Mouse (Mus musculus) G1E (cell line): ENCODE measurements at regions not wholly inside any gene's neighbourhood (a gene's known extent, or its start where the extent isn't known, plus 50 kb on each side); places are given as distances from the start of the nearest gene placed in this dataset.
A peak's percentile ranks its signal among the peaks of the same experiment; 100 is the strongest.

Source experiments
- ATAC-seq: 2 replicates; pipeline ENCODE4 v1.8.0; 2016; ENCODE audit warnings: mild to moderate bottlenecking; ENCODE audit not compliant: insufficient number of reproducible peaks, poor library complexity, low FRiP score, severe bottlenecking; ENCODE audit errors: extremely low read depth
- DNase-seq: peaks from one replicate; pipeline ENCODE4 v3.0.0; 2012; ENCODE audit warnings: low spot score
- H3K27me3 ChIP-seq: 2 replicates; pipeline ENCODE4 v1.6.1; 2012; ENCODE audit warnings: mild to moderate bottlenecking, low read length, inconsistent platforms; ENCODE audit not compliant: insufficient read depth
- H3K36me3 ChIP-seq: replicated peaks from 2 replicates; pipeline ENCODE3; 2012; ENCODE audit warnings: mild to moderate bottlenecking, inconsistent platforms
- H3K4me1 ChIP-seq: 2 replicates; pipeline ENCODE4 v1.6.1; 2012; ENCODE audit warnings: low read depth, low read length, inconsistent platforms, mixed read lengths; ENCODE audit not compliant: insufficient read depth
- H3K4me3 ChIP-seq: 2 replicates; pipeline ENCODE4 v1.5.1; 2012; ENCODE audit warnings: low read depth, mild to moderate bottlenecking, inconsistent platforms, low read length, moderate library complexity, mixed read lengths
- H3K9me3 ChIP-seq: replicated peaks from 2 replicates; pipeline ENCODE4 v1.6.1; 2012; ENCODE audit warnings: inconsistent platforms
- CTCF ChIP-seq: IDR thresholded peaks from 2 replicates; pipeline ENCODE4 v1.5.1; 2012; ENCODE audit warnings: low read depth, low read length, inconsistent platforms, mixed read lengths
- GATA1 ChIP-seq: IDR thresholded peaks from 2 replicates; pipeline ENCODE4 v1.6.1; 2012; ENCODE audit warnings: borderline replicate concordance, low read length, inconsistent platforms, mixed read lengths
- GATA2 ChIP-seq: IDR thresholded peaks from 2 replicates; pipeline ENCODE4 v1.6.1; 2012; ENCODE audit warnings: low read depth, low read length, inconsistent platforms, borderline replicate concordance
- POLR2AphosphoS5 ChIP-seq: IDR thresholded peaks from 2 replicates; pipeline ENCODE4 v1.6.1; 2012; ENCODE audit warnings: low read depth, low read length, inconsistent platforms; ENCODE audit not compliant: insufficient replicate concordance
- TAL1 ChIP-seq: conservative IDR thresholded peaks from 2 replicates; pipeline ENCODE4 v1.6.1; 2012; ENCODE audit warnings: low read depth, low read length, inconsistent platforms, mixed read lengths

DNA sequence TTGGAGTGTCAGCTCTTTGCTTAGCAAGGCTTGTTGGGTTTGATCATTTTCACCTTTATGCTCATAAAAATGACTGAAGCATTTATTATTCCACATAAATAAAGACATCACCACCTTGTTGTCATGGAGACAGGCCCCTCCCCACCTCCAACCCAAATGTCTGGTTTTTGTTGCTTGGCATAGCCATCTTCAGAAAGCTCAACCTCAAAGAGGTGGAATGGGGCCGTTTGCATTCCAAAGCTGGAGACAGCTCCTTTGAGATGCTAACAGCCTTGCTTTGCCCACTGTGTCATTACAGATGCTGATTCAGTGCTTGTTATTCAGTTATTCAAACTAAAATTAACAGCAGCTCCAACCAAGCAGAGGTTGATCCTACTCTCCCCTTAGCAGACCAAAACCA, 51.9 kb upstream of the Lgalsl start:
- Histone ChIP-seq H3K27me3 (no peaks in the 10 kb centered on the region), H3K36me3 (no peaks in the 10 kb centered on the region), H3K4me3 (no peak overlapping the region), H3K4me1 (no peaks in the 10 kb centered on the region), H3K9me3 (no peaks in the 10 kb centered on the region)
- TF ChIP-seq GATA2 (no peak), CTCF (no peak), POLR2AphosphoS5 (no peak), TAL1 (no peak), GATA1 (no peak)
- ATAC-seq (no peak), DNase-seq (no peak)

DNA sequence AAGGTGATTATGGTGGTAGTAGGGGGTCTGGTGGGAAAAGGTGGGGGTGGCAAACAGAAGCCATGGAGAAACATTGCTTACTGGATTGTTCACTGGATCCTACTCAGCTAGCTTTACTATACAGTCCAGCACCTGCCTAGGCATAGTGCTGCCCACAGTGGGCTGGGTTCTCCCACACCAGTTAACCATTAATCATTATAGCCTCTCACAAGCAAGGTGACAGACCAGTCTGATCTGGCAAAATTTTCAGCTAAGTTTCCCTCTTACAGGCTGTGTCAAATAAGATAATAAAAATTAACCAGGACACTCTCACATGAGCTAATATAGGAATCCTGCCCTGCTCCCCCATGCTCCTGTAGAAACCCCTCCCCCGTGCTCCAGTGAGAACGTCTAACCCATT, 53.1 kb upstream of the Lgalsl start:
- H3K36me3 ChIP-seq, result no peaks in the 10 kb centered on the region
- TF ChIP-seq GATA1, result no peak
- no peak for TF ChIP-seq CTCF
- no peak for TF ChIP-seq GATA2
- TF ChIP-seq TAL1, result no peak
- no peak for TF ChIP-seq POLR2AphosphoS5
- H3K9me3 ChIP-seq, result no peaks in the 10 kb centered on the region
- DNase-seq (no peak), ATAC-seq (no peak)
- H3K4me1 ChIP-seq, result no peaks in the 10 kb centered on the region
- H3K4me3 ChIP-seq, result no peak overlapping the region
- no peaks in the 10 kb centered on the region for H3K27me3 ChIP-seq

GRCm38 (mm10) chr11:20887044-20887443, 56.2 kb upstream of the Lgalsl start:
- Histone ChIP-seq H3K4me1 (no peaks in the 10 kb centered on the region), H3K4me3 (no peak overlapping the region), H3K27me3 (0 out of 2 replicates have a peak, but pooled peaks cover 3% of the 10 kb centered on the region), H3K36me3 (no peaks in the 10 kb centered on the region), H3K9me3 (no peaks in the 10 kb centered on the region)
- TF ChIP-seq GATA2 (no peak), CTCF (no peak), GATA1 (no peak), TAL1 (no peak), POLR2AphosphoS5 (no peak)
- DNase-seq (no peak), ATAC-seq (no peak)

DNA sequence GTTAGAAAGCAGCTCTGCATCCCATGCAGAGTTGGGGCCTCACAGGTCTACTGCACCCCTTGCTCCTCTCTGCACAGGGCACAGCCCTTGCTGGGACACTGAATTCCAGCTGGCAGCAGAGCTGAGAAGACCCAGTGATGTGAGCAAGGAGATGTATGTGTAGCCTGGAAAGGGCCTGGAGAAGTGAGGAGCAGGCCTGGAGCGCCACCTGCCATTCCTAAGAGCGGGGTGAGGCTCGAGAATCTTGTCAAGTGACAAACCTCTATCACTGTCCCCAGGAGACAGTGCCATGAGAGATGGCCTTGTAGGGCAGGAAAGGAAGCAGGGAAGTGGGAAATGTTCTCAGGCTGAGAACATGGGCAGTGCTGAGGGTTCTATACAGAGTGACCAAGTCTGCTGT, 59.6 kb upstream of the Lgalsl start:
- ATAC-seq (no peak), DNase-seq (no peak)
- H3K4me1 ChIP-seq, result no peaks in the 10 kb centered on the region

DNA sequence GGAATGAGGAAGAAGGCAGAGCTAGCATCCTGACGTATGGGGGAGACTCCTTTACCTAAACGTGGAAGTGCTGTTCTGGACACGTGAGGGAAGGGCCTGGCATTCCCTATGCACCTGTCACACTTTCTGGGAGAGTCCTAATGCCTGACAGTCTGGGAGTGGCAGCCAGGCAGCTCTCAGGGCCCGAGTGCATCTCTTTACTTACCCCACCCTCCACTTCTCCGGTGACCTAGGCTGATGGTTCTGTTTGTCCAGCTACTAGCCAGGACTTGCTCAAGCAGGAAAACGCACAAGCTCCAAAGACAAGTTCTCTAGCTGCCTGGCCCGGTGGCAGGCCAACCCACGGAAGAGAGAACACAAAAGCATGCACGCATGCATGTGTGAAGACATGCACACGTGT, 60.9 kb upstream of the Lgalsl start:
- Histone ChIP-seq H3K4me1 (peaks cover 5% of the 10 kb centered on the region; the same call in 1 of the 2 replicates), H3K36me3 (no peaks in the 10 kb centered on the region), H3K9me3 (no peaks in the 10 kb centered on the region), H3K27me3 (peaks cover 13% of the 10 kb centered on the region), H3K4me3 (no peak overlapping the region)
- DNase-seq, result no peak
- TF ChIP-seq GATA1 (no peak), GATA2 (no peak), TAL1 (no peak), CTCF (no peak)
- no peak for ATAC-seq

More for the DNA sequence above, 59.6 kb upstream of the Lgalsl start:
- Histone ChIP-seq H3K4me3 (no peak overlapping the region), H3K27me3 (peaks cover 8% of the 10 kb centered on the region), H3K9me3 (no peaks in the 10 kb centered on the region), H3K36me3 (no peaks in the 10 kb centered on the region)
- TF ChIP-seq POLR2AphosphoS5 (no peak), GATA2 (no peak)

DNA sequence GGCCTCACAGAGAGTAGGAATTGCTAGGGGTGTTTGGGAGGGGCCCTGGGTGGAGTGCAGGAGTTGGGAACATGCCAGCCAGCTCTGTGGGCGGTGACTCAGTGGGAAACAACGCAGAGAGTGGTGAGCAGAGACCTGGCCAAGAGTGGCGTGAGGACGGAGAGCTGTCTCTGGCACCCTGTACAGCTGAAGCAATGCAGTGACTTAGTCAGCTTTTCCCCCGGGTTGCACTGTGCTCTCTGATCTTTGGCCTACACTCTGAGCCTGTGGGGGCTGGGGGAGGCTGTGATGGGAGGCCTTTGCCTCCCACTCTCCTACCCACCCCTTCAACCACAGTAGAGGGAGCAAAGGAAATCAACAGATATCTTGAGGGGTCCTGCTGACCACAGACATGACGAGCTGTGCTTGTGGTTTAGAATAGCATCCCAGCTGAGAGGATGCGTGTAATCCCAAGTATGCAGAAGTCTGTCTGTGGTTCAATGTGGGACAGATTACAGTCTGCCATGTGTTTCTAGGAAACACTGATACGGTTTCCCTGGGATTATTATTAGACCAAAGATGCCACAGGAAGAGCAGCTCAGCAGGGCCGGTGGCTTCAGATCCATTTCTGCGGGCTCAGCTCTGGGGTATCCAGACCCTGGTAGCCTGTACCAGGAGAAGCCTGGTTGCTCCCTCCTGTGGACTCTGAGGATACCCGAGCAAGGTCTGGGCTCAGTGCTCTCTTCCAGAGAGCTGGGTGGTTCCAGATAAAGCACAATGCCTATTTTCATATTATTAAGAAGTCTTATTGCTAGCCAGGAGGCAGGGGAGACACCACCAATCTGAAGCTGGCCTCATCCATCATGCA, 65.6 kb upstream of the Lgalsl start:
- Histone ChIP-seq H3K36me3 (no peaks in the 10 kb centered on the region), H3K27me3 (peaks cover 19% of the 10 kb centered on the region), H3K4me3 (no peak overlapping the region), H3K4me1 (peaks cover 6% of the 10 kb centered on the region; the same call in 1 of the 2 replicates), H3K9me3 (no peaks in the 10 kb centered on the region)
- no peak for ATAC-seq
- no peak for DNase-seq
- TF ChIP-seq POLR2AphosphoS5 (no peak), TAL1 (peak; percentile 11; the same call in 1 of the 2 replicates), GATA1 (no peak)
